ENCODE assay signal across 8 mouse cellular contexts in genomic region chr3:37639690-37640089, GRCm38 (mm10). TPM values are rescaled to one million over a fixed set of nuclear protein-coding genes. Genes with fewer than 3 reads are reported as not detected.
A peak's percentile ranks its signal among the peaks of the same experiment; 100 is the strongest.
DNase-seq lines count a peak whose midpoint lies in the region; ATAC-seq and TF ChIP-seq lines count a peak whose summit lies in the region.

TSS of gene Spry1 (plus strand) at chr3:37639947.

- peaks cover 71% of the 10 kb centered on the region for H3K27me3 ChIP-seq in erythroblast, embryonic 14.5 days (ENCODE audit: control insufficient read depth)
- H3K27me3 ChIP-seq in heart, embryonic 11.5 days (ENCODE audit: control insufficient read depth, insufficient read depth, low read length): peaks cover 4% of the 10 kb centered on the region; the same call in 1 of the 2 replicates
- H3K27me3 ChIP-seq in kidney, embryonic 15.5 days: no peaks in the 10 kb centered on the region
- no peaks in the 10 kb centered on the region for H3K27me3 ChIP-seq in limb, embryonic 15.5 days
- H3K27me3 ChIP-seq in midbrain, postnatal 0 days (ENCODE audit: insufficient read depth, low read length): 0 out of 2 replicates have a peak, but pooled peaks cover 3% of the 10 kb centered on the region

- peaks cover 16% of the 10 kb centered on the region for H3K36me3 ChIP-seq in erythroblast, embryonic 14.5 days (ENCODE audit: control insufficient read depth)
- no peaks in the 10 kb centered on the region for H3K36me3 ChIP-seq in heart, embryonic 11.5 days (ENCODE audit: control insufficient read depth, insufficient read depth, low read length)
- peaks cover 22% of the 10 kb centered on the region for H3K36me3 ChIP-seq in kidney, embryonic 15.5 days
- peaks cover 16% of the 10 kb centered on the region; the same call in 1 of the 2 replicates for H3K36me3 ChIP-seq in limb, embryonic 15.5 days
- H3K36me3 ChIP-seq in midbrain, postnatal 0 days (ENCODE audit: insufficient read depth, low read length): 0 out of 2 replicates have a peak, but pooled peaks cover 7% of the 10 kb centered on the region

- H3K4me1 ChIP-seq in erythroblast, embryonic 14.5 days (ENCODE audit: control insufficient read depth): peaks cover 23% of the 10 kb centered on the region
- peaks cover 3% of the 10 kb centered on the region; the same call in 1 of the 2 replicates for H3K4me1 ChIP-seq in heart, embryonic 11.5 days (ENCODE audit: control insufficient read depth, insufficient read depth, low read length)
- H3K4me1 ChIP-seq in kidney, embryonic 15.5 days: peaks cover 32% of the 10 kb centered on the region
- peaks cover 24% of the 10 kb centered on the region for H3K4me1 ChIP-seq in limb, embryonic 15.5 days
- H3K4me1 ChIP-seq in midbrain, postnatal 0 days (ENCODE audit: insufficient read depth, low read length): peaks cover 3% of the 10 kb centered on the region; the same call in 1 of the 2 replicates

- peak; percentile 93 for DNase-seq in B cell, adult 2 months
- DNase-seq in brain, embryonic 18.5 days (ENCODE audit: low read depth, low spot score): peak; percentile 82
- DNase-seq in midbrain, postnatal 0 days (ENCODE audit: low spot score): peak; percentile 95
- peak; percentile 91 to 92 for DNase-seq in spleen, postnatal 10 days (ENCODE audit: low spot score in 2 of 2)

- H3K27ac ChIP-seq in heart, embryonic 11.5 days (ENCODE audit: low read depth, low read length): peak within 1 kb of the TSS; percentile 57
- peak within 1 kb of the TSS; percentile 97 for H3K27ac ChIP-seq in kidney, embryonic 15.5 days
- H3K27ac ChIP-seq in limb, embryonic 15.5 days: peak within 1 kb of the TSS; percentile 95
- peak within 1 kb of the TSS; percentile 85 for H3K27ac ChIP-seq in midbrain, postnatal 0 days (ENCODE audit: low read depth, low read length)

- peak within 1 kb of the TSS; percentile 80 for H3K9ac ChIP-seq in heart, embryonic 11.5 days (ENCODE audit: low read depth, low read length)
- peak within 1 kb of the TSS; percentile 95 for H3K9ac ChIP-seq in kidney, embryonic 15.5 days
- H3K9ac ChIP-seq in limb, embryonic 15.5 days: peak within 1 kb of the TSS; percentile 81
- peak within 1 kb of the TSS; percentile 86 for H3K9ac ChIP-seq in midbrain, postnatal 0 days (replicated peaks; ENCODE audit: low read length, poor library complexity, severe bottlenecking)

- WGBS in heart, embryonic 11.5 days (ENCODE audit: insufficient replicate concordance): 0% methylated on average over 38 of the region's 38 CpGs
- under 1% methylated on average over 38 of the region's 38 CpGs for WGBS in kidney, embryonic 15.5 days
- WGBS in limb, embryonic 15.5 days: under 1% methylated on average over 38 of the region's 38 CpGs
- WGBS in midbrain, postnatal 0 days: under 1% methylated on average over 38 of the region's 38 CpGs

- ATAC-seq in heart, embryonic 11.5 days (replicated peaks; ENCODE audit: insufficient number of reproducible peaks, low FRiP score, low TSS enrichment): peak; percentile 78
- peak; percentile 88 for ATAC-seq in kidney, embryonic 15.5 days (replicated peaks; ENCODE audit: low FRiP score)
- ATAC-seq in limb, embryonic 15.5 days (ENCODE audit: insufficient number of reproducible peaks, low FRiP score, low TSS enrichment, low read depth): peak; percentile 81
- ATAC-seq in midbrain, postnatal 0 days (ENCODE audit: low FRiP score): peak; percentile 90

- peak within 1 kb of the TSS; percentile 95 for H3K4me2 ChIP-seq in heart, embryonic 11.5 days
- peak within 1 kb of the TSS; percentile 60 for H3K4me2 ChIP-seq in kidney, embryonic 15.5 days
- H3K4me2 ChIP-seq in limb, embryonic 15.5 days: peak within 1 kb of the TSS; percentile 67
- H3K4me2 ChIP-seq in midbrain, postnatal 0 days (ENCODE audit: low read depth, low read length, poor library complexity, severe bottlenecking): peak within 1 kb of the TSS; percentile 65

- peaks cover 3% of the 10 kb centered on the region; the same call in 1 of the 2 replicates for H3K9me3 ChIP-seq in erythroblast, embryonic 14.5 days (ENCODE audit: control insufficient read depth, low read length)
- no peaks in the 10 kb centered on the region for H3K9me3 ChIP-seq in heart, embryonic 11.5 days (replicated peaks; ENCODE audit: control insufficient read depth, low read length)
- H3K9me3 ChIP-seq in kidney, embryonic 15.5 days (replicated peaks): no peaks in the 10 kb centered on the region
- no peaks in the 10 kb centered on the region for H3K9me3 ChIP-seq in limb, embryonic 15.5 days
- H3K9me3 ChIP-seq in midbrain, postnatal 0 days (ENCODE audit: low read length): no peaks in the 10 kb centered on the region

- peak; percentile 25; the same call in 1 of the 2 replicates for TF ChIP-seq CTCF in midbrain, postnatal 0 days (IDR thresholded peaks at IDR 0.05)

- peak within 1 kb of the TSS; percentile 76 for H3K4me3 ChIP-seq in erythroblast, embryonic 14.5 days (replicated peaks)
- H3K4me3 ChIP-seq in heart, embryonic 11.5 days (ENCODE audit: low read depth, low read length): peak within 1 kb of the TSS; percentile 81
- peak within 1 kb of the TSS; percentile 94 for H3K4me3 ChIP-seq in kidney, embryonic 15.5 days (replicated peaks)
- peak within 1 kb of the TSS; percentile 82 for H3K4me3 ChIP-seq in limb, embryonic 15.5 days
- H3K4me3 ChIP-seq in midbrain, postnatal 0 days (ENCODE audit: low read depth, low read length): peak within 1 kb of the TSS; percentile 90

RNA-seq across cellular contexts. Expression of gene Spry1, which starts in this region (rescaled TPM):
- polyA plus RNA-seq in erythroblast, embryonic 14.5 days (2012): 0.04 and 0.06 TPM in 2 replicates
- 4.8 and 6.3 TPM in 2 replicates for polyA plus RNA-seq in heart, embryonic 11.5 days (2014; fragmentation: Nextera tagmentation; extraction: Ambion mirVana)
- 36.2 and 38.7 TPM in 2 replicates for polyA plus RNA-seq in kidney, embryonic 15.5 days (2015; fragmentation: Nextera tagmentation; extraction: Ambion mirVana)
- 20.0 and 21.9 TPM in 2 replicates for polyA plus RNA-seq in limb, embryonic 15.5 days (2015; fragmentation: Nextera tagmentation; extraction: Ambion mirVana)
- total RNA-seq in midbrain, postnatal 0 days (2014; rRNA removed): 24.9 and 31.9 TPM in 2 replicates
- 5.9 TPM in 2 replicates for polyA plus RNA-seq in midbrain, postnatal 0 days (2015; fragmentation: Nextera tagmentation; extraction: Ambion mirVana)

Comparison
In these comparisons a context has a peak if more than half of its experiments do, and no peak if none do; other contexts are left out.
1. Peak in every context shown above with its lines: DNase-seq, ATAC-seq, H3K4me3 ChIP-seq and H3K27ac ChIP-seq.